Mouse (Mus musculus) forebrain, embryonic 14.5 days (tissue): ENCODE measurements at regions not wholly inside any gene's neighbourhood (a gene's known extent, or its start where the extent isn't known, plus 50 kb on each side); places are given as distances from the start of the nearest gene placed in this dataset.

Source experiments
- ATAC-seq: fragments of 200-750 bp; cut with Nextera tagmentation; 2 replicates; pipeline ENCODE4 v1.8.0; 2017; ENCODE audit warnings: mild to moderate bottlenecking, moderate library complexity
- DNase-seq: peaks from one replicate; pipeline ENCODE4 v3.0.0-alpha.2; 2015; ENCODE audit warnings: low spot score
- H3K27ac ChIP-seq: fragments of 300-500 bp; sonication (generic); 2 replicates; pipeline ENCODE4 v1.5.1; 2014; ENCODE audit warnings: low read depth, mild to moderate bottlenecking, control low read depth, low read length, moderate library complexity
- H3K27me3 ChIP-seq: fragments of 300-500 bp; sonication (generic); replicated peaks from 2 replicates; pipeline ENCODE4 v1.6.1; 2014; ENCODE audit warnings: low read length, control low read depth, mixed read lengths; ENCODE audit not compliant: control insufficient read depth, insufficient read depth
- H3K36me3 ChIP-seq: fragments of 300-500 bp; sonication (generic); 2 replicates; pipeline ENCODE4 v1.6.1; 2014; ENCODE audit warnings: low read length, control low read depth; ENCODE audit not compliant: control insufficient read depth, insufficient read depth
- H3K4me1 ChIP-seq: fragments of 300-500 bp; sonication (generic); 2 replicates; pipeline ENCODE4 v1.6.1; 2014; ENCODE audit warnings: antibody characterized with exemption, low read length, control low read depth; ENCODE audit not compliant: control insufficient read depth, insufficient read depth
- H3K4me2 ChIP-seq: fragments of 300-500 bp; sonication (generic); 2 replicates; pipeline ENCODE4 v1.6.1; 2014; ENCODE audit warnings: mild to moderate bottlenecking, control low read depth, low read length
- H3K4me3 ChIP-seq: fragments of 300-500 bp; sonication (generic); 2 replicates; pipeline ENCODE4 v1.5.1; 2014; ENCODE audit warnings: low read depth, low read length, control low read depth
- H3K9ac ChIP-seq: fragments of 300-500 bp; sonication (generic); 2 replicates; pipeline ENCODE4 v1.6.1; 2014; ENCODE audit warnings: mild to moderate bottlenecking, low read length, control low read depth, moderate library complexity
- H3K9me3 ChIP-seq: fragments of 300-500 bp; sonication (generic); replicated peaks from 2 replicates; pipeline ENCODE4 v1.6.1; 2016; ENCODE audit warnings: low read length, control low read depth, mixed read lengths; ENCODE audit not compliant: control insufficient read depth
- WGBS: fragments of 180-500 bp; shearing (Covaris S2); extraction: QIAGEN DNeasy Blood & Tissue Kit; methylation state at CpG from one replicate; pipeline ENCODE4 v1.1.7; 2014; 5-methylcytosine and 5-hydroxymethylcytosine counted together

DNA sequence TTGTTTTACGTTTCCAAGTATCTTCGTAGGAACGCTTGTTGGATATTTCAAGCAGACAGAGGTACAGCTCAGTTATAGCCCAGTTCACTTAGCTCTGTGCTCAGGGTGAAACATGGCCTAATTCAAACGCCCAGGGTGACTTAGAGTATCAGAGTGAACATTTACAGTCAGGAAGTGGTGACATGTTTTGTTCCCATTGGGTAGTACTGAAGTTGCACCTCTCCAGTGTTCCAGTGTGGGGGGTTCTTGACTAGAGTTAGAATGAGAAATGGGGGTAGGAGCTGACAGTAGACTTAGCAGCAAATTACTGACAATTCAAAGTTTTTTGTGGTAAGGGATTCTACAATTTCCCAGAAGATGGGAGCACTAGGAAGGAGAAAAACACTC, 159.9 kb upstream of the Cypt12 start:
- H3K4me2 ChIP-seq = peak overlapping the region; percentile 98
- H3K36me3 ChIP-seq = no peaks in the 10 kb centered on the region
- no peaks in the 10 kb centered on the region for H3K9me3 ChIP-seq
- H3K4me1 ChIP-seq = peaks cover 36% of the 10 kb centered on the region
- WGBS = 48% methylated on average over 4 of the region's 4 CpGs
- ATAC-seq = no peak
- peak overlapping the region; percentile 99 for H3K9ac ChIP-seq
- peak overlapping the region; percentile 99 for H3K27ac ChIP-seq
- no peak for DNase-seq
- peak overlapping the region; percentile 71 for H3K4me3 ChIP-seq
- H3K27me3 ChIP-seq = no peaks in the 10 kb centered on the region

DNA sequence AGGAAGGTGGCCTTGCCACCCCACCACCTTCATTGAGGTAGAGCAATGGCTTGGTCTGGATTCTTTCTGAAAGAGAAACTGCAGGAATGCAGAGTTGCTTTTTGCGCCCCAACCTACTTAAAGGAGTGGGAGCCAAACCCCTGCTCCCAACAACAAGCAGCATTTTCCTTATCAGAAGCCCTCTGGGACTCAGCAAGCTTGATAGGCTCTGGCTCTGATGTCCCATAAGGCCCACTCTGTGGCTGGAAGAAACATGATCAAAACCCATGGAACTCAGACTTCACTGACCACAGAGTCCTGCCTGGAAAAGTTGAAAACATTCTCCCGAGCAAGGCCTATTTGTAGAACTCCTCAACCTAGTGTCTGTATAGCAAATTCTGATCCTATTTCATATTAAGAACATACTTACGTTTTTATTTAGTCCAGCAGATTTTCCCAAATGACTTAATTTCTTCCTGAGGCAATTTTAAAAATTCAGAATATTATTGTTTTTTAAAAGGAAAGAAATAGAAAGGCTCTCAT, 159.4 kb upstream of the Cypt12 start:
- Histone ChIP-seq H3K27me3 (no peaks in the 10 kb centered on the region), H3K9me3 (no peaks in the 10 kb centered on the region), H3K4me1 (peaks cover 36% of the 10 kb centered on the region), H3K36me3 (no peaks in the 10 kb centered on the region), H3K4me2 (peak overlapping the region; percentile 98), H3K27ac (peak overlapping the region; percentile 99), H3K4me3 (peak overlapping the region; percentile 71), H3K9ac (peak overlapping the region; percentile 99)
- ATAC-seq = no peak
- 24% methylated on average over 3 of the region's 3 CpGs for WGBS
- DNase-seq = no peak

GRCm38 (mm10) chr3:17789454-17790196, 158.6 kb upstream of the Cypt12 start:
- DNase-seq (peak; percentile 90), ATAC-seq (peak; percentile 38)
- peak overlapping the region; percentile 99 for H3K9ac ChIP-seq
- WGBS = under 1% methylated on average over 9 of the region's 9 CpGs
- H3K36me3 ChIP-seq = peaks cover 2% of the 10 kb centered on the region; the same call in 1 of the 2 replicates
- H3K4me1 ChIP-seq = peaks cover 36% of the 10 kb centered on the region
- H3K27ac ChIP-seq = peak overlapping the region; percentile 99
- no peaks in the 10 kb centered on the region for H3K9me3 ChIP-seq
- H3K4me2 ChIP-seq = peak overlapping the region; percentile 98
- H3K4me3 ChIP-seq = peak overlapping the region; percentile 71
- no peaks in the 10 kb centered on the region for H3K27me3 ChIP-seq

GRCm38 (mm10) chr3:17790331-17790730, 157.9 kb upstream of the Cypt12 start:
- Histone ChIP-seq H3K27me3 (no peaks in the 10 kb centered on the region), H3K36me3 (peaks cover 9% of the 10 kb centered on the region; the same call in 1 of the 2 replicates), H3K27ac (peak overlapping the region; percentile 99), H3K9ac (peak overlapping the region; percentile 99), H3K4me1 (peaks cover 32% of the 10 kb centered on the region), H3K4me3 (peak overlapping the region; percentile 71), H3K4me2 (peak overlapping the region; percentile 98), H3K9me3 (no peaks in the 10 kb centered on the region)
- DNase-seq (no peak), ATAC-seq (peak; percentile 11; the same call in 1 of the 2 replicates)
- 0% methylated on average over 14 of the region's 14 CpGs for WGBS

- H3K36me3 ChIP-seq = peaks cover 14% of the 10 kb centered on the region; the same call in 1 of the 2 replicates
- no peak for DNase-seq
- H3K4me2 ChIP-seq = peak overlapping the region; percentile 98
- H3K9ac ChIP-seq = peak overlapping the region; percentile 99
- H3K27me3 ChIP-seq = no peaks in the 10 kb centered on the region
- no peak for ATAC-seq
- peak overlapping the region; percentile 99 for H3K27ac ChIP-seq
- no peaks in the 10 kb centered on the region for H3K9me3 ChIP-seq
- H3K4me1 ChIP-seq = peaks cover 30% of the 10 kb centered on the region
- peak overlapping the region; percentile 71 for H3K4me3 ChIP-seq
- 0% methylated on average over 12 of the region's 12 CpGs for WGBS
Measured at GRCm38 (mm10) chr3:17790816-17791215, 157.4 kb upstream of the Cypt12 start.

- H3K36me3 ChIP-seq = peaks cover 20% of the 10 kb centered on the region; the same call in 1 of the 2 replicates
- H3K4me2 ChIP-seq = peak overlapping the region; percentile 98
- peak overlapping the region; percentile 99 for H3K9ac ChIP-seq
- no peaks in the 10 kb centered on the region for H3K9me3 ChIP-seq
- peaks cover 29% of the 10 kb centered on the region for H3K4me1 ChIP-seq
- WGBS = 14% methylated on average over 8 of the region's 8 CpGs
- DNase-seq (no peak), ATAC-seq (no peak)
- peak overlapping the region; percentile 99 for H3K27ac ChIP-seq
- H3K27me3 ChIP-seq = no peaks in the 10 kb centered on the region
- peak overlapping the region; percentile 71 for H3K4me3 ChIP-seq
Measured at GRCm38 (mm10) chr3:17791381-17792320, 156.6 kb upstream of the Cypt12 start.

- H3K9ac ChIP-seq = peak overlapping the region; percentile 99
- H3K4me3 ChIP-seq = peak overlapping the region; percentile 64
- H3K27me3 ChIP-seq = no peaks in the 10 kb centered on the region
- DNase-seq = no peak
- peaks cover 19% of the 10 kb centered on the region for H3K4me1 ChIP-seq
- peak overlapping the region; percentile 98 for H3K27ac ChIP-seq
- H3K9me3 ChIP-seq = no peaks in the 10 kb centered on the region
- H3K4me2 ChIP-seq = peak overlapping the region; percentile 76
- H3K36me3 ChIP-seq = peaks cover 20% of the 10 kb centered on the region; the same call in 1 of the 2 replicates
- no peak for ATAC-seq
- WGBS = 33% methylated on average over 2 of the region's 2 CpGs
Measured at GRCm38 (mm10) chr3:17792537-17793039, 155.6 kb upstream of the Cypt12 start.

DNA sequence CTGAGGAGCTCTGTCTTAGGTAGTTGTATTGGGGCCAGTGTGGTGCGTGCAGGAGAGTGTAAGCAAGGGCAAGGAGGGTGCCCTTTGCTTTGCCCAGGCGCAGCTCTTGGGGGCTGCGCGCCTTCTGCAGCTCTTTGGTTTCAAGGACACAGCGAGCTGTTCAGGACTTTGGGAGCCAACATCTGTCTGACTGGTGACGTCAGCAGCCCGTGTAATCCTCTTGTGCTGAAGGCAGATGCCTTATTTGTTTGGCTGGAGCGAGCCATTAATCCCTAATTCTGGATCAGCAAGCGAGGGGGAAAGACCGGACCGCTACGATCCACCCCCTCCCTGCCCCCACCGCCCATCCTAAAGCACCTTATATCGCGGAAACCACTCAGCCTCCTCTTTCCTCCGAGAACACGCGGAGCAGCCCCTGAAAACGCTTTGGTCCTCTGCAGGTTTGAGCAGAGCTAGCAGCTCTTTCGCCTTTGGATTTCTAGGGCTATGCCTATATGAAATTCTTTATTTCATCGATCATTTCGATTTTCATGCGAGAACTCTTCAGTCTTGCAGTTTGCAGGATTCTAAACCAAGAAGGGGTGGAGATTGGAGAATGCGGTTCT, 154.5 kb upstream of the Cypt12 start:
- Histone ChIP-seq H3K4me1 (peaks cover 10% of the 10 kb centered on the region), H3K27me3 (no peaks in the 10 kb centered on the region), H3K9ac (peak overlapping the region; percentile 99), H3K36me3 (peaks cover 20% of the 10 kb centered on the region; the same call in 1 of the 2 replicates), H3K9me3 (no peaks in the 10 kb centered on the region), H3K27ac (peak overlapping the region; percentile 98), H3K4me3 (peak overlapping the region; percentile 64), H3K4me2 (peak overlapping the region; percentile 76)
- WGBS = under 1% methylated on average over 24 of the region's 24 CpGs
- peak; percentile 47 for ATAC-seq
- DNase-seq = peak; percentile 90
